Mouse (Mus musculus): ENCODE measurements around the gene Cdc42ep3.

DNA sequence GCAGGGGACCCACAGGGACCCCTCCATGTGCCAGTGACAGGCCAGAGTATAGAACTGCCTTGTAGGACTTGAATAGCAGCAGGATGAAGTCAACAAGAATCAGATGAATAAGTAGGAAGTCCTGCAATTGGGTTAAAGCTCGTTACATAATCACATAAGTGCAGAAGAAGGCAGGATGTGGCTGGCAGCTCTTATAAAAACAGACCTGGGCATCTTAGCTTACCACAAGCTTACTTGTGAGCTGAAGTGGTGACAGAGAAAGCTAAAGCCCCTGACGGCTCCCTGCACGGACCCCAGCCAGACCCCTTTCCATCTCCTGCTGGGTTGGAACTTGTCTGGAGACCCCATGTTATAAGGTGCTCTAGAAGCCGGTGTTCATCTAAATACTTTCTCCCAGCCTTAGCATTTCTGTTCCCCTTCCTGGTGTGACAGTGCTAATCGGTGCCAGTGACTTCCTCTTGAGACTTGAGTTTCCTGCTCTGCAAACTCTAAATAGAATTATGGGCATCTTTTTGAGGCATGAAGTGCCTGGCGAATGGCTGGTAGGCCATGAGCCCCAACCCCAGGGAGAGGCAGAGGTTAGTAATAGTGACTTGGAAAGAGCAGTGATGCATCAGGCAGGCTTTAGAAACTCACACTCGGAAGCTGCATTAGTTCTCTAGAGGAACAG, 6.8 kb downstream of the Cdc42ep3 start:
- TF ChIP-seq CTCF (IDR thresholded peaks at IDR 0.05): no peak
- TF ChIP-seq EP300 (IDR thresholded peaks at IDR 0.05): no peak
